Mouse (Mus musculus): ENCODE measurements around the gene Gm27021. TPM values are rescaled to one million over a fixed set of nuclear protein-coding genes. Genes with fewer than 3 reads are reported as not detected.
A peak's percentile ranks its signal among the peaks of the same experiment; 100 is the strongest.

The Gm27021 gene
- polyA plus RNA-seq, 1 experiment from 2014 or later, result 2.6 TPM

DNA sequence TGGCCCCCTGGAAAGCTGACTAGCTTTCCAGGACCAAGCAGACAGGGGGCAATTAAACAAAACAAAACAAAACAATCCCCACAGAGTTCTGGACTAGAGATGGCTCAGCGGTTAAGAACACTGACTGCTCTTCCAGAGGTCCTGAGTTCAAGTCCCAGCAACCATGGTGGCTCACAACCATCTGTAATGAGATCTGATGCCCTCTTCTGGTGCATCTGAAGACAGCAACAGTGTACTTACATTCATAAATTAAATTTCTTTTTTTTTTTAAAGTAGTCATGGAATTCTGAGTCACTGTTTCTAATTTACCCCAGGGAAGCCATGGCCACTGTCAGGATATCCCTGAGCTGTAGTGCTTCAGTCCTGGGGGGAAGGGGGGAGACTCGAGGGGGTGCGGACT lies 53.4 kb downstream of the Gm27021 start:
- H3K4me3 ChIP-seq (ENCODE audit: low read depth, low read length), result no peak overlapping the region
- H3K9me3 ChIP-seq (ENCODE audit: control insufficient read depth, low read length), result no peaks in the 10 kb centered on the region
- WGBS, result 91% methylated on average over 3 of the region's 3 CpGs
- peaks cover 9% of the 10 kb centered on the region; the same call in 1 of the 2 replicates for H3K4me1 ChIP-seq (replicated peaks; ENCODE audit: control insufficient read depth, insufficient read depth, low read length)
- H3K9ac ChIP-seq (ENCODE audit: low read depth, low read length), result no peak overlapping the region
- H3K36me3 ChIP-seq (ENCODE audit: control insufficient read depth, insufficient read depth, low read length), result no peaks in the 10 kb centered on the region
- H3K4me2 ChIP-seq (replicated peaks; ENCODE audit: low read depth, low read length), result no peak overlapping the region
- 0 out of 2 replicates have a peak, but pooled peaks cover 2% of the 10 kb centered on the region for H3K27me3 ChIP-seq (ENCODE audit: control insufficient read depth, insufficient read depth, low read length)
- DNase-seq (ENCODE audit: low spot score) (no peak), ATAC-seq (ENCODE audit: low FRiP score) (no peak)
- no peak overlapping the region for H3K27ac ChIP-seq (ENCODE audit: low read depth, low read length)

DNA sequence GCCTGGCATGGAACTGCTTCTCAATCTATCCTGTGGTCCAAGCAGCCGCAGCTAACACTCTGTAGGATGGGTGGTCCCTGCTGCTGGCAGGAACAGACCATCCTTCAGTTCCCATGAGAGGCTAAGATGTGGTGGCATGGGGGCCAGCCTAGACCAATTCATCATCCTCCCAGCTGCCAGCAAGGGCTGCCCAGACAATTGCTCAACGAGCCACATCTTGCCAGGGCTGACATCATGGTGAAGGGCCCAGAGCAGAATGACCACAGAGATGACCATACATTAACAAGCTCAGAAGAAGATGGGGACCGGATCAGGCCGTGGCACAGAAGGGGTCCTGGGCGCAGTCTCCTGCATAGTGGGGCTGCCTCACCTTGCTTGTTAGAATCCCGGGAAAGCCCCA lies 57.1 kb downstream of the Gm27021 start:
- H3K4me3 ChIP-seq (ENCODE audit: low read depth, low read length), result no peak overlapping the region
- no peak overlapping the region for H3K27ac ChIP-seq (ENCODE audit: low read depth, low read length)
- no peaks in the 10 kb centered on the region for H3K9me3 ChIP-seq (ENCODE audit: control insufficient read depth, low read length)
- WGBS, result 79% methylated on average over 6 of the region's 6 CpGs
- no peaks in the 10 kb centered on the region for H3K4me1 ChIP-seq (replicated peaks; ENCODE audit: control insufficient read depth, insufficient read depth, low read length)
- H3K4me2 ChIP-seq (replicated peaks; ENCODE audit: low read depth, low read length), result no peak overlapping the region
- H3K9ac ChIP-seq (ENCODE audit: low read depth, low read length), result no peak overlapping the region
- DNase-seq (ENCODE audit: low spot score) (no peak), ATAC-seq (ENCODE audit: low FRiP score) (no peak)
- H3K27me3 ChIP-seq (ENCODE audit: control insufficient read depth, insufficient read depth, low read length), result 0 out of 2 replicates have a peak, but pooled peaks cover 4% of the 10 kb centered on the region
- H3K36me3 ChIP-seq (ENCODE audit: control insufficient read depth, insufficient read depth, low read length), result no peaks in the 10 kb centered on the region

DNA sequence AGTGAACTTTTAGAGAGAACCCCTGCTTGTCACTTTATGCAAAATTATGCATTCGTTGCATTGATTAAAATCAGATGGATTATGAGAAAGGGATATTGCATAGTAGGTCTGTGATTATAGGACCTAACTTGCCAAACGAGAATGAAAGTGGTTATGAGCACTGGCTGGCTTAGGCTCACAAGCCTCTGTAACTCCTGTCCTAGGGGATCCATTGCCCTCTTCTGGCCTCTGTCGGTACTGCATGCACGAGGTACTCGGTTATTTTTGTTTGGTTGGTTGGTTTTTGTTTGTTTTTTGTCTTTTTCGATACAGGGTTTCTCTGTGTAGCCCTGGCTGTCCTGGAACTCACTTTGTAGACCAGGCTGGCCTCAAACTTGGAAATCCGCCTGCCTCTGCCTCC lies 60.0 kb downstream of the Gm27021 start:
- DNase-seq (ENCODE audit: low spot score) (peak; percentile 84), ATAC-seq (ENCODE audit: low FRiP score) (peak; percentile 60; the same call in 1 of the 2 replicates)
- 0 out of 2 replicates have a peak, but pooled peaks cover 4% of the 10 kb centered on the region for H3K27me3 ChIP-seq (ENCODE audit: control insufficient read depth, insufficient read depth, low read length)
- no peak overlapping the region for H3K27ac ChIP-seq (ENCODE audit: low read depth, low read length)
- WGBS, result 13% methylated on average over 7 of the region's 7 CpGs
- H3K4me1 ChIP-seq (replicated peaks; ENCODE audit: control insufficient read depth, insufficient read depth, low read length), result 0 out of 2 replicates have a peak, but pooled peaks cover under 1% of the 10 kb centered on the region
- no peak overlapping the region for H3K4me2 ChIP-seq (replicated peaks; ENCODE audit: low read depth, low read length)
- no peaks in the 10 kb centered on the region for H3K36me3 ChIP-seq (ENCODE audit: control insufficient read depth, insufficient read depth, low read length)
- H3K9me3 ChIP-seq (ENCODE audit: control insufficient read depth, low read length), result no peaks in the 10 kb centered on the region
- no peak overlapping the region for H3K9ac ChIP-seq (ENCODE audit: low read depth, low read length)
- no peak overlapping the region for H3K4me3 ChIP-seq (ENCODE audit: low read depth, low read length)

DNA sequence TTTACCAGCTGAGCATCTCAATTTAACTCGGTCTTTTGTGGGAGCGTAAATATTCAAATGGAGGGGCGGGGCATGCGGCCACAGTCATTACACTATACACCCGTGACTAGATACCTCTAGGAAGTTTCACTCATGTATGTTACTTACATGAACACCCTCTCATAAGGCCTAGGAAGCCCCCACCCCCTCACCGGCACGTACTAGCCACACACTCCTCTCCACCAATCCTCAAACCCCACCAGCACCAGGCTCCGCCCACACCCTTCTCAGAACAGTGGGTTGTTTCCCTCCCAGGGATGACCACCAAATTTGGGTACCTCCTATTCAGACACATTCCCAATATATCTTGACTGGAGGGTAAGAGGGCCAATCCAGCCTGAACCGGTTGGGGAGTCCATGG lies 60.4 kb downstream of the Gm27021 start:
- ATAC-seq (ENCODE audit: low FRiP score) (peak; percentile 65; the same call in 1 of the 2 replicates), DNase-seq (ENCODE audit: low spot score) (no peak)
- no peaks in the 10 kb centered on the region for H3K36me3 ChIP-seq (ENCODE audit: control insufficient read depth, insufficient read depth, low read length)
- H3K9ac ChIP-seq (ENCODE audit: low read depth, low read length), result no peak overlapping the region
- H3K4me2 ChIP-seq (replicated peaks; ENCODE audit: low read depth, low read length), result no peak overlapping the region
- WGBS, result 88% methylated on average over 9 of the region's 9 CpGs
- H3K4me3 ChIP-seq (ENCODE audit: low read depth, low read length), result no peak overlapping the region
- H3K27ac ChIP-seq (ENCODE audit: low read depth, low read length), result no peak overlapping the region
- H3K9me3 ChIP-seq (ENCODE audit: control insufficient read depth, low read length), result no peaks in the 10 kb centered on the region
- peaks cover 3% of the 10 kb centered on the region; the same call in 1 of the 2 replicates for H3K4me1 ChIP-seq (replicated peaks; ENCODE audit: control insufficient read depth, insufficient read depth, low read length)
- 0 out of 2 replicates have a peak, but pooled peaks cover 4% of the 10 kb centered on the region for H3K27me3 ChIP-seq (ENCODE audit: control insufficient read depth, insufficient read depth, low read length)

DNA sequence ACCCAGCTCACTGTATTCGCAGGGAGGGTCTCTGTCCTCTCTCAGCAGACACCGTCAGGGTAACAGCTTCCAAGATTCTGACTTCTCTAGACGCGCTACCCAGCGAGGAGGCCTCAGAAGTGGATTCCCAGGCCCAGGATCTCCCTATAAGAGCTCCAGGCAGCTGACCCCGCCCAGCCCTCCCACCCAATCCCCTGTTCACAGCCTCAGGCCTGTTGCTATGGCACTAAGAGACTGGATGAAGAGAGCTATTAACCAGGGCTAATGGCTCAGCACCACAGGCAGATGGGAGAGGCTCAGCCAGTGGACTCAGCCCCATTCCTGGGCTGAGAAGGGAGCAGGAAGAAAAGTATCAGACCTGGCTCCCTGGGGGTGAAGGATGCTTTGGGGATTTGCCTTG lies 65.2 kb downstream of the Gm27021 start:
- H3K36me3 ChIP-seq (ENCODE audit: control insufficient read depth, insufficient read depth, low read length), result no peaks in the 10 kb centered on the region
- peak; percentile 44 for DNase-seq (ENCODE audit: low spot score)
- ATAC-seq (ENCODE audit: low FRiP score), result 0 out of 2 replicates have a peak, but pooled peaks have one; percentile 43
- no peaks in the 10 kb centered on the region for H3K27me3 ChIP-seq (ENCODE audit: control insufficient read depth, insufficient read depth, low read length)
- 0 out of 2 replicates have a peak overlapping the region, but pooled peaks have one; percentile 11 for H3K27ac ChIP-seq (ENCODE audit: low read depth, low read length)
- no peak overlapping the region for H3K4me3 ChIP-seq (ENCODE audit: low read depth, low read length)
- H3K4me2 ChIP-seq (replicated peaks; ENCODE audit: low read depth, low read length), result no peak overlapping the region
- no peak overlapping the region for H3K9ac ChIP-seq (ENCODE audit: low read depth, low read length)
- H3K9me3 ChIP-seq (ENCODE audit: control insufficient read depth, low read length), result no peaks in the 10 kb centered on the region
- peaks cover 4% of the 10 kb centered on the region; the same call in 1 of the 2 replicates for H3K4me1 ChIP-seq (replicated peaks; ENCODE audit: control insufficient read depth, insufficient read depth, low read length)
- WGBS, result 43% methylated on average over 6 of the region's 6 CpGs

DNA sequence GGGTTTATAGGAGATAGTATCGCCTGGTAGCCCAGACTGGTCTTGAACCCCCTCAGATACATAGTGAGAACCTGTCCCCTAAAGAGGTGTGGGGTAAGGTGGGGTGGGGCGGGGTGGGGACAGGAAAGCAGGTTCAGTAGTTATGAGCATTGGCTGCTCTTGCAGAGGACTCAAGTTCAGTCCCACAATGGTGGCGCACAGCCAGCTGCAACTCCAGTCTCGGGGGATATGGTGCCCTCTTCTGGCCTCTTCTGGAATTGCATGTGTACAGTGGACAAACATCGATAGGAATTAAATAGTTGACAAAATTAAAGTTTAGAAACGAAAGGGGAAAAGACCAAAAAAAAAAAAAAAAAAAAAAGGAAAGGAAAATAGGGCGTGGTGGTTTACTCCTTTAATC lies 68.4 kb downstream of the Gm27021 start:
- WGBS, result 55% methylated on average over 7 of the region's 7 CpGs

DNA sequence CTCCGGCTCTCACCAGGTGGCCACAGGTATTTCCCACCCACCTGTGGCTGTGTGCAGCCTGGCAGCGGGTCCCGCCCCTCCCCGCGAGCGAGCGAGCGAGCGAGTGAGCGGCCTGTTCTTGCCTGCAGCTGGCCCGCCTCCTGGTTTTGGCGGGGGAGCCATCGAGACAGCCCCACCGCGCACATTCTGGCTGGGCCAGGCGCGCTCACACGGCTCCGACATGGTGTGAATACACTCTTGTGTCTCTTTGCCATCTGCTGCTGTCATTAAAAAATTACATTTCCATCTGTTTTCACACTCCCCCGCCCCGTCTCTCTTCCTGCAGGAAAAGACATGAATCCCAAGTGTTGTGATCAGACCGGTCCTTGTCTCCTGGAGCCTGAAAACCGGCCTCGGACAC lies 69.3 kb downstream of the Gm27021 start:
- WGBS, result 26% methylated on average over 24 of the region's 24 CpGs

More for the DNA sequence above, 68.4 kb downstream of the Gm27021 start:
- H3K4me3 ChIP-seq (ENCODE audit: low read depth, low read length), result no peak overlapping the region
- no peaks in the 10 kb centered on the region for H3K36me3 ChIP-seq (ENCODE audit: control insufficient read depth, insufficient read depth, low read length)
- no peak overlapping the region for H3K27ac ChIP-seq (ENCODE audit: low read depth, low read length)
- peaks cover 4% of the 10 kb centered on the region; the same call in 1 of the 2 replicates for H3K4me1 ChIP-seq (replicated peaks; ENCODE audit: control insufficient read depth, insufficient read depth, low read length)
- DNase-seq (ENCODE audit: low spot score), result peak; percentile 73
- ATAC-seq (ENCODE audit: low FRiP score), result no peak
- H3K9me3 ChIP-seq (ENCODE audit: control insufficient read depth, low read length), result no peaks in the 10 kb centered on the region
- H3K27me3 ChIP-seq (ENCODE audit: control insufficient read depth, insufficient read depth, low read length), result no peaks in the 10 kb centered on the region
- no peak overlapping the region for H3K9ac ChIP-seq (ENCODE audit: low read depth, low read length)
- no peak overlapping the region for H3K4me2 ChIP-seq (replicated peaks; ENCODE audit: low read depth, low read length)

DNA sequence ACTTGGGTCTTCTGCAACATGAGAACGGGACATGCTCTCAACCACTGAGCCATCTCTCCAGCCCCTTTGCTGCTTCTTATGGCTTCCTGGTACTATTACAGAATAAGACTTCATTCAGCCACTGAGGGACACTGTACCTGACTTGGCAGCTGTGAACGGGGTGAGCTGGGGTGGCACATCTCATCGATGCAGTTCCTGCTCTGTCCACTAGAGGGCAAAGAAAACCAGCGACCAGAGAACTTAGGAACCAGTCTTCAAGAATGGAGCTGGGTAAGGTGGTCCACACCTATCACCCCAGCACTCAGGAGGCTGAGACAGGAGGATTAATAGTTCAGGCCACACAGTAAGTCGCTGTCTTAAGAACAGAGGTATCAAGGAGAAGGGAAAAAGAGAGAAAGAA lies 71.9 kb downstream of the Gm27021 start:
- H3K4me1 ChIP-seq (replicated peaks; ENCODE audit: control insufficient read depth, insufficient read depth, low read length), result 0 out of 2 replicates have a peak, but pooled peaks cover 2% of the 10 kb centered on the region
- H3K9ac ChIP-seq (ENCODE audit: low read depth, low read length), result no peak overlapping the region
- no peak overlapping the region for H3K4me2 ChIP-seq (replicated peaks; ENCODE audit: low read depth, low read length)
- ATAC-seq (ENCODE audit: low FRiP score), result no peak
- no peak overlapping the region for H3K4me3 ChIP-seq (ENCODE audit: low read depth, low read length)
- H3K9me3 ChIP-seq (ENCODE audit: control insufficient read depth, low read length), result no peaks in the 10 kb centered on the region
- no peak overlapping the region for H3K27ac ChIP-seq (ENCODE audit: low read depth, low read length)
- H3K27me3 ChIP-seq (ENCODE audit: control insufficient read depth, insufficient read depth, low read length), result no peaks in the 10 kb centered on the region
- 8% methylated on average over 5 of the region's 5 CpGs for WGBS
- DNase-seq (ENCODE audit: low spot score), result peak; percentile 85
- H3K36me3 ChIP-seq (ENCODE audit: control insufficient read depth, insufficient read depth, low read length), result no peaks in the 10 kb centered on the region

More for the DNA sequence above, 69.3 kb downstream of the Gm27021 start:
- no peak overlapping the region for H3K4me2 ChIP-seq (replicated peaks; ENCODE audit: low read depth, low read length)
- no peaks in the 10 kb centered on the region for H3K36me3 ChIP-seq (ENCODE audit: control insufficient read depth, insufficient read depth, low read length)
- no peak overlapping the region for H3K4me3 ChIP-seq (ENCODE audit: low read depth, low read length)
- DNase-seq (ENCODE audit: low spot score), result no peak
- H3K27ac ChIP-seq (ENCODE audit: low read depth, low read length), result no peak overlapping the region
- no peak for ATAC-seq (ENCODE audit: low FRiP score)
- H3K9me3 ChIP-seq (ENCODE audit: control insufficient read depth, low read length), result no peaks in the 10 kb centered on the region
- H3K9ac ChIP-seq (ENCODE audit: low read depth, low read length), result no peak overlapping the region
- peaks cover 4% of the 10 kb centered on the region; the same call in 1 of the 2 replicates for H3K4me1 ChIP-seq (replicated peaks; ENCODE audit: control insufficient read depth, insufficient read depth, low read length)
- no peaks in the 10 kb centered on the region for H3K27me3 ChIP-seq (ENCODE audit: control insufficient read depth, insufficient read depth, low read length)

DNA sequence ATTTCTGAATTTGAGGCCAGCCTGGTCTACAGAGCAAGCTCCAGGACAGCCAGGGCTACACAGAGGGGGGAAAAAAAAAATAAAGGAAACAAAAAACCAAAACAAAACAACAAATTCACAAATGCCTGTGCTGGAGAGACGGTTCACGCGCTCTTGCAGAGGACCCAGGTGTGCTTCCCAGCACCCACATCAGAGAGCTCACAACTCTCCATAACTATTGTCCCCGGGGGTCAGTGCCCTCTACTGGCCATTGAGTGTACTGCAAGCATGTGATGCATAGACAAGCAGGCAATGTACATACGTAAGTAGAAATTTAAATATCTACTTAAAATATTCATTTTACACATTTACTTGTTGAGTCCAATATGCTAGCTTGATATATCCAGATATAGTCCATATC lies 73.3 kb downstream of the Gm27021 start:
- H3K4me3 ChIP-seq (ENCODE audit: low read depth, low read length), result no peak overlapping the region
- H3K9ac ChIP-seq (ENCODE audit: low read depth, low read length), result no peak overlapping the region
- 87% methylated on average over 5 of the region's 5 CpGs for WGBS
- H3K4me1 ChIP-seq (replicated peaks; ENCODE audit: control insufficient read depth, insufficient read depth, low read length), result peaks cover 4% of the 10 kb centered on the region; the same call in 1 of the 2 replicates
- no peak overlapping the region for H3K4me2 ChIP-seq (replicated peaks; ENCODE audit: low read depth, low read length)
- no peak for DNase-seq (ENCODE audit: low spot score)
- no peaks in the 10 kb centered on the region for H3K9me3 ChIP-seq (ENCODE audit: control insufficient read depth, low read length)
- ATAC-seq (ENCODE audit: low FRiP score), result no peak
- H3K27me3 ChIP-seq (ENCODE audit: control insufficient read depth, insufficient read depth, low read length), result no peaks in the 10 kb centered on the region
- H3K27ac ChIP-seq (ENCODE audit: low read depth, low read length), result no peak overlapping the region
- no peaks in the 10 kb centered on the region for H3K36me3 ChIP-seq (ENCODE audit: control insufficient read depth, insufficient read depth, low read length)
